Comparison of ENCODE assay signal across 17 mouse cellular contexts in the genomic region with DNA sequence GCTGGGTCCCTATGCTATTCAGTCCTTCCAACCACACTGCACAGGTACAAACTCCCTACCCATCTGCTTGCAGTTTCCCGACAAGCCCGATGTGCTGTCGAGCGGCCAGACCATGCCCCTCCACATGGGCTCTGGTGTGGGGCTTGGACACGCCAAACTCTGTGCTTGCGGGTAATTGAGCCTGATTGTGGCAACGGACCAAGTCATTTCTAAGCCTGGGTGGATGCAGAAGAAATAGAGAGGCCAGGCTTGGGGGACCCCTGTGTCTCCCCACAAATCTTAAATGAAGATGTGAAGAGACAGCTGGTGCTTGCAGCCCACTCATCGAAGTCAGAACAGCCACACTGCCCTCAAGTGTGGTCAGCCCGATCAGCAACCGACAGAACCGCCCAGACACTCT.
DNase-seq lines count a peak whose midpoint lies in the region; ATAC-seq and TF ChIP-seq lines count a peak whose summit lies in the region.
"Had no signal": no experiment of that assay in that cellular context is flagged by ENCODE, and none has a peak within 500 bp of the region (broad histone marks: within the 10 kb centered on the region; RNA-seq: fewer than 3 reads in every experiment).

No protein-coding gene starts in this region.

- TF ChIP-seq CTCF in brain, embryonic 14.5 days (IDR thresholded peaks at IDR 0.05; ENCODE audit: borderline replicate concordance, extremely low read depth, insufficient read depth, insufficient read length) = no peak

- no peak overlapping the region for H3K4me2 ChIP-seq in hindbrain, embryonic 14.5 days (replicated peaks)
- H3K4me2 ChIP-seq in midbrain, embryonic 11.5 days = no peak overlapping the region
- H3K4me2 ChIP-seq: embryonic facial prominence, embryonic 13.5 days; heart, embryonic 12.5 days; intestine, embryonic 15.5 days had no signal

- no peak for TF ChIP-seq POLR2A in brain, embryonic 14.5 days (IDR thresholded peaks at IDR 0.05; ENCODE audit: borderline replicate concordance, extremely low read depth, insufficient read depth, insufficient read length, poor library complexity, severe bottlenecking)

- DNase-seq in cerebellum, postnatal 14 days = peak; percentile 60 to 70
- DNase-seq in cerebellum, postnatal 25 days = no peak
- DNase-seq in hindbrain, embryonic 10.5 days (ENCODE audit: low spot score) = no peak
- DNase-seq in hindbrain, embryonic 14.5 days (ENCODE audit: low spot score) = no peak
- no peak for DNase-seq in midbrain, embryonic 10.5 days (ENCODE audit: low spot score)
- no peak for DNase-seq in midbrain, embryonic 11.5 days (ENCODE audit: low spot score, missing footprints)
- DNase-seq in brain, embryonic 14.5 days (ENCODE audit: low read depth) = peak; percentile 51
- DNase-seq: adrenal gland, postnatal 14 days; cerebellum, adult 18-20 months; cerebellum, adult 9-11 months; gastrocnemius, adult 2 months; gastrocnemius, postnatal 25 days; kidney, adult 18-20 months had no signal

- H3K27ac ChIP-seq in hindbrain, embryonic 10.5 days = peak overlapping the region; percentile 83
- no peak overlapping the region for H3K27ac ChIP-seq in hindbrain, embryonic 14.5 days
- H3K27ac ChIP-seq in midbrain, embryonic 10.5 days (replicated peaks) = peak overlapping the region; percentile 68
- H3K27ac ChIP-seq in midbrain, embryonic 11.5 days (ENCODE audit: low read depth, low read length) = no peak overlapping the region
- H3K27ac ChIP-seq: embryonic facial prominence, embryonic 13.5 days; gastrocnemius, adult 2 months; intestine, embryonic 15.5 days had no signal

- no peaks in the 10 kb centered on the region for H3K36me3 ChIP-seq in hindbrain, embryonic 10.5 days
- no peaks in the 10 kb centered on the region for H3K36me3 ChIP-seq in hindbrain, embryonic 14.5 days (replicated peaks; ENCODE audit: control insufficient read depth, insufficient read depth)
- no peaks in the 10 kb centered on the region; the same call in 1 of the 2 replicates for H3K36me3 ChIP-seq in midbrain, embryonic 10.5 days
- H3K36me3 ChIP-seq in midbrain, embryonic 11.5 days (ENCODE audit: control insufficient read depth, insufficient read depth, low read length) = no peaks in the 10 kb centered on the region
- H3K36me3 ChIP-seq: embryonic facial prominence, embryonic 13.5 days; heart, embryonic 12.5 days; intestine, embryonic 15.5 days had no signal

- H3K4me1 ChIP-seq in hindbrain, embryonic 10.5 days (replicated peaks) = peaks cover 44% of the 10 kb centered on the region
- H3K4me1 ChIP-seq in hindbrain, embryonic 14.5 days (replicated peaks; ENCODE audit: control insufficient read depth, insufficient read depth, low read length) = peaks cover 24% of the 10 kb centered on the region
- H3K4me1 ChIP-seq in midbrain, embryonic 10.5 days = peaks cover 51% of the 10 kb centered on the region
- peaks cover 15% of the 10 kb centered on the region for H3K4me1 ChIP-seq in midbrain, embryonic 11.5 days (ENCODE audit: control insufficient read depth, insufficient read depth, low read length)
- H3K4me1 ChIP-seq: intestine, embryonic 15.5 days had no signal

- H3K9ac ChIP-seq in hindbrain, embryonic 14.5 days = no peak overlapping the region
- no peak overlapping the region for H3K9ac ChIP-seq in midbrain, embryonic 11.5 days (ENCODE audit: low read length)
- H3K9ac ChIP-seq: embryonic facial prominence, embryonic 13.5 days; heart, embryonic 12.5 days; intestine, embryonic 15.5 days had no signal

- H3K27me3 ChIP-seq in hindbrain, embryonic 10.5 days (ENCODE audit: insufficient read depth, poor library complexity, severe bottlenecking) = 0 out of 2 replicates have a peak, but pooled peaks cover 3% of the 10 kb centered on the region
- H3K27me3 ChIP-seq in hindbrain, embryonic 14.5 days (ENCODE audit: control insufficient read depth, insufficient read depth, low read length) = no peaks in the 10 kb centered on the region
- H3K27me3 ChIP-seq in midbrain, embryonic 10.5 days (ENCODE audit: low read depth, poor library complexity, severe bottlenecking) = peaks cover 6% of the 10 kb centered on the region; the same call in 1 of the 2 replicates
- no peaks in the 10 kb centered on the region for H3K27me3 ChIP-seq in midbrain, embryonic 11.5 days (ENCODE audit: control insufficient read depth, insufficient read depth, low read length)
- H3K27me3 ChIP-seq: embryonic facial prominence, embryonic 13.5 days; heart, embryonic 12.5 days; intestine, embryonic 15.5 days had no signal

- H3K9me3 ChIP-seq in hindbrain, embryonic 10.5 days = peaks cover 14% of the 10 kb centered on the region
- no peaks in the 10 kb centered on the region for H3K9me3 ChIP-seq in hindbrain, embryonic 14.5 days (ENCODE audit: control insufficient read depth, low read length)
- H3K9me3 ChIP-seq in midbrain, embryonic 10.5 days (replicated peaks) = peaks cover 14% of the 10 kb centered on the region
- H3K9me3 ChIP-seq in midbrain, embryonic 11.5 days (ENCODE audit: control insufficient read depth, low read length) = no peaks in the 10 kb centered on the region
- H3K9me3 ChIP-seq: intestine, embryonic 15.5 days had no signal

- no peak overlapping the region for H3K4me3 ChIP-seq in hindbrain, embryonic 10.5 days
- H3K4me3 ChIP-seq in hindbrain, embryonic 14.5 days (replicated peaks; ENCODE audit: low read length) = no peak overlapping the region
- H3K4me3 ChIP-seq in midbrain, embryonic 10.5 days = no peak overlapping the region
- H3K4me3 ChIP-seq in midbrain, embryonic 11.5 days (ENCODE audit: low read depth, low read length) = no peak overlapping the region
- H3K4me3 ChIP-seq: embryonic facial prominence, embryonic 13.5 days; gastrocnemius, adult 2 months; heart, embryonic 12.5 days; intestine, embryonic 15.5 days had no signal

- WGBS in hindbrain, embryonic 10.5 days = 83% methylated on average over 11 of the region's 11 CpGs
- WGBS in hindbrain, embryonic 14.5 days = 68% methylated on average over 11 of the region's 11 CpGs
- WGBS in midbrain, embryonic 10.5 days = 80% methylated on average over 11 of the region's 11 CpGs
- WGBS in midbrain, embryonic 11.5 days = 84% methylated on average over 11 of the region's 11 CpGs

- no peak for ATAC-seq in hindbrain, embryonic 14.5 days (ENCODE audit: low FRiP score)
- no peak for ATAC-seq in midbrain, embryonic 11.5 days (ENCODE audit: low FRiP score)
- no peak for ATAC-seq in megakaryocyte progenitor cell, adult 5-6 weeks (replicated peaks; ENCODE audit: poor library complexity)
- ATAC-seq: intestine, embryonic 15.5 days had no signal

Comparison
In these comparisons a context has a peak if more than half of its experiments do, and no peak if none do; other contexts are left out.
1. DNase-seq: peak in cerebellum, postnatal 14 days (2 of 2) and brain, embryonic 14.5 days (single experiment); none in cerebellum, postnatal 25 days (0 of 2), hindbrain, embryonic 10.5 days (single experiment), hindbrain, embryonic 14.5 days (single experiment), midbrain, embryonic 10.5 days (single experiment) and midbrain, embryonic 11.5 days (single experiment).
2. H3K27ac ChIP-seq: peak in hindbrain, embryonic 10.5 days (single experiment) and midbrain, embryonic 10.5 days (single experiment); none in hindbrain, embryonic 14.5 days (single experiment) and midbrain, embryonic 11.5 days (single experiment).